Mouse (Mus musculus): ENCODE measurements around the gene Mansc1.

Gene Mansc1

DNA sequence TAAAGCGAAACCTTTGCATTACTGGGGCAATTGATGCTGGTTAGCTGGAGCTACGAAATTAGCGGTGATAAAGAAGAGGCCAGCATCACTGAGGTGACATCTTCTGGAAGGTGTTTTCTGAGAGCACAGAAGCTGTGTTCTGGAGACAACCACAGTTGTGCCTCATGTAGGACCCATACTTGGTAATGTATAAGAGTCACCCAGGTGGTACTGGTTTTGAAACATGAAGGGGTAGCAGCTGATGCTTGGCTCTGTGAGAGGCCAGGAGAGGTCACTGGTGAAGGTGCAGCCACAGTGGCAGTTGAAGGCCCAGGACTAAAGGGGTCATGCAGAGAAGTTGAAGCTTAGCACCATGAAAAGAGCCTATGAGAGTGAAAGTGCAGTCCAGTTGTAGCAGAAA is 6.9 kb upstream of the Mansc1 start, which contains the start of gene Borcs5:
Borcs5 (plus strand) TSS at position 301 of the 400 bp plus-strand sequence.
- no peak for DNase-seq

DNA sequence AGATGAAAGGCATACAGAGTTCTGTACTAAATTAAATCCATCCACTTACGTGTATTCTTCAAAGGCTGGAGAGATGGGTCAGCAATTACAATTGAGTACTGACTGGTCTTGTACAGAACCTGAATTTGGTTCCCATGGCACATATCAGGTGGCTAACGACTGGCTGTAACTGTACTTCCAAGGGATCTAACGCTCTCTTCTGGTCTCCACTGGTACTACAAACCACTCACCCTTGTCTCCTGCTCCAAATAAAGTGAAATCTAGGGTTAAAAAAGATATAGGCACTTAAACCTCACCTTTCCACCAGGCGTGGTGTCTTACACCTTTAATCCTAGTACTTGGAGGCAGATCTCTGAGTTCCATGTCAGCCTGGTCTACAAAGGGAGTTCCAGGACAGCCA is 4.2 kb upstream of the Mansc1 start:
- DNase-seq, result no peak

DNA sequence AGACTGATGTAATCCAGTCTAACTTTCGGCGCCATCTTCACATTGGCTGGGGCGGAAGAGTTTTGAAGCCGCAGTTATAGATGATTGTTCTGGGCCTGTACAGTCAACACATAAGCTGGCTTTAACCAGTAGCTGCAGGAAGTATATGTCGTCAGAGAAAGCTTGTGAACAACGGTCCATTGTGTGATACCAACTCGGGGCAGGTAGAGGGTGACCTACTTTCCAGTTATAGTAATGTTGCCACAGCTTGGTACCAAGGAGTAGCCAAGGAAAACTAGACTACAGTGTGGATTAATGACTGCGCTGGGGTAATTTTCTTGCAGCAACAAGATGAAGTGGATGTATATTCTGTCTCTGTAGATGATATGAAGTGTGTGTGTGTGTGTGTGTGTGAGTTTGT is 1.3 kb upstream of the Mansc1 start:
- DNase-seq, result no peak

DNA sequence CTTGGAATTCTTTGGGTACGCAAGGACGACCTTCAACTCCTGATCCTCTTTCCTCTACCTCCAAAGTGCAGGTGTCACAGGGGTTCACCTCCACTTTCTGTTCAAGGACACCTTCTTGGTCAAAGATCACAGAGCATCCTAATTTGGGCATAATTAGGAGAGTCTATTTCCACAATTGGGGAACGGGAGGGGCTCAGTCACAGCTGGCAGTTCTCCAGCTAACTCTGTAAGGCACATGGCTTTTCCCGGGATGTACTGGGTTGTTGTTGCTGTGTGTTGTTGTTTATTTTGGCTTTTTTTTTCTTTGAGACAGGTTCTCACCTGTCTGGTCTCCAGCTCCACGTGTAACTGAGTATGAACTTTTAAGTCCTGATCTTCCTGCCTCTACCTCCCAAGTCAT is 468 bp upstream of the Mansc1 start:
- DNase-seq, result no peak

DNA sequence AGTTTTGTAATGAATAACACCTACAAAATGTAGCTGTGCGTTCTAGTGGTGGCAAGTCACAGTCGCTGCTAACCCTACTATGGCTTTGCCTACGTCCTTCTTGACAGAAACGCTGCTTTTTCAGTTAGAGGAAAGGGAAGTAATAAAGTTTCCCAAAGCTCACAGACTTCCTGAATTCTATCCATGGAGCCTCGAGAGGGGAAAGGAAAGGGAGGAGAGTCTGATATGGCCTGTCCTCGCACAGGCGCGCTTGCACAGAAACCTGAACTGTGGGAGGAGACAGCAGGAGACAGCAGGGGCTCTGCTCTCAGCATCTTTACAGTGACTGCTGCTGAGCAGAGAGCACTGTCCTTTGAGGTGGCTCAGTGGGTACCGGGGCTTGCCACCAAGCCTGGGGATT is 1.8 kb downstream of the Mansc1 start:
- DNase-seq, result no peak

DNA sequence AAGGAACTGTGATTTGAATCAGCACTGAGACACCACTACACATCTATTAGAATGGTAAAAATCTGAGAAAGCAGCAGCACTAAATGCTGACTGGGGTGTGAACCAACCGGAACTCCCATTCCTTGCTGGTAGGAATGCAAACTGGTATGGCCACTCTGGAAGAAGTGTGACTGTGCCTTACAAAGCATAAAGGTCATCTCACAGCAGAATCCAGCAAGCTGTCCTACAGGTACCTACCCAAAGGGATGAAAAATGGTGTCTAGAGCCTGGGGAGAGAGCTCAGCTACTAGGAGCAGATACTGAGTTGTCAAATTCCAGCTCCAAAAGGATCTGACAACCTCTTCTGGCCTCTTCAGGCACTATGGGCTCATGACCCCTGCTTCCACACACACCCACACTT is 5.7 kb downstream of the Mansc1 start:
- DNase-seq, result no peak

DNA sequence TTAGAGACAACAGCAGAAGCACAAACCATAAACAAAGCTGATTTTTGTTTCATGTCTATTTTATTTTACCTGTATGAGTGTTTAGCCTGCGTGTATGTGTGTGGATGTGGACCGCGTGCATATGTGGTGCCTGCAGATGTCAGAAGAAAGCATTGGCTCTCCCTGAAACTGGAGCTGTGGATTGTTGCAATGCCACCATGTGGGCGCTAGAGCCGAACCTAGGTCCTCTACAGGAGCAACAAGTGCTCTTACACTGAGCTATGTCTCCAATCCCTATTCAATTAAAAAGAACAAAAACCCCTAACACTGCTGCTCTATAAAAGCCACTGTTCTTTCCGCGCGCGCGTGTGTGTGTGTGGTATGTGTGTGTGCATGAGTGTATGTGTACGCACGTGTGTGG is 6.9 kb downstream of the Mansc1 start:
- no peak for DNase-seq

DNA sequence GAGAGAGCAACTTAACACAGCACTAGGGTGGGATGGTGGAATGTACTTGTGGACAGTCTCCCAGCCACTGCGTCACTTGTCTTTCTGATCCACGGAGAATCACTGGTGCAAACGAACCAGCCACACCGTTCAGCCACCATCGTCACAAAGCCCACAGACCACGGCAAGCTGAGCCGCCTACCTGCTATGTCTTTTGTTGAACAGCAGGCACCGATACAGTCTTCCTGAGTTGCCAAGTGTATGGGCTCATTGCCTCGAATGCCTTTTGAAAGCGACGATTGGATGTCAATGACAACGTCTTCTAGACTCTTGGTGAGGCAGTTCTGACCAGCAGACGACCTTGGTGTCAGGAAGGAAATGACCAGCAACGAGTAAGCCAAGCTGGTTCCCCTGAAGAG is 10.7 kb downstream of the Mansc1 start:
- no peak for DNase-seq

DNA sequence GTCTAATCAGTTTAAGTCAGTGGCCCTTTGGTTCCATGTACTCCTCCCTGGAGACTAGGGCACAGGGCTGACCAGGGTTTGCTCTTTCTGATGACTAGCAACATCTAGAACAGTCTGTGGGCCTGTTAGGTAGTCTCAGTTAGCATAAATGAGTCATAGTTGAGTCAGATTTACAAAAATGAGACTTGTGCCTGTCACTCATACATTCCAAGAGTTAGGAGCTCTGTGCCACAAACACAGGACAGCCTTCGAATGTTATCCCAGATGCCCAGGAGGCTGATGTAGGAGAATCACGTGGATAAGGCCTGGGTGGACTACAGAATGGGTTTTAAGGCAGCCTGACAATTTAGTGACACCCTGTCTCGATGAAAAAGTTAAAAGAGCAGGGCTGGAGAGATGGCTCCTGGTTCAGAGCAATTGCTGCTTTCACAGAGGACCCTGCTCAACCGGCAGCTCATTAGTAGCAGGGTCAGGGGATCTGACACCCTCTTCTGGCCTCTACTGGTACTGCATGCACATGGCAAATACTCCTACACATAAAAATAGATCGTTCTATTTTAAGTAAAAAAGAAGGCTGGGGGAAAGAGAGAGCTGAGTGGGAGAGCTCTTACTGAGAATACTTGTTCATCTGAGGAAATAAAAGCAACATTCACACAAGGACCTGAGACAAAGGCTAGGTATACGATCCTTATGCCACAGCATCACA is 11.3 kb downstream of the Mansc1 start:
- DNase-seq, result peak in 1 of 2 experiments; percentile 20

DNA sequence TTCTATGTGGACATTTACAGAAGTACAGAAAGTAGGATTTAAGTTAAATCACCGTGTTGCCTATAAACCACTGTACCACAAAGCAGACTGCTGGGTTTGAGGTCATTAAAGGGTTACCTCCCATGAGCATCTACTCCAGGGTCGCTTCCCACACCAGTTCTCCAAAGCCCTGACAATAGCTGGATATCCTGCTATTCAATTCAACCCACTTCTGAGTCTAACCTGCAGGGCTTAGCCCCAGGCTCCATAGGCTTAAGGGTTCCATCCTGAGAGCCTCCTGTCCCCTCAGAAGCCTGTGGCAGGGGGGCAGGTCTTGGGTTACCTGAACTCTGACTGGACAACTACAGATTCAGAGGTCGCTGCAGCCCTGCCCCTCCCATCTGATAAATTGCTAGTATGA is 12.2 kb downstream of the Mansc1 start:
- no peak for DNase-seq

DNA sequence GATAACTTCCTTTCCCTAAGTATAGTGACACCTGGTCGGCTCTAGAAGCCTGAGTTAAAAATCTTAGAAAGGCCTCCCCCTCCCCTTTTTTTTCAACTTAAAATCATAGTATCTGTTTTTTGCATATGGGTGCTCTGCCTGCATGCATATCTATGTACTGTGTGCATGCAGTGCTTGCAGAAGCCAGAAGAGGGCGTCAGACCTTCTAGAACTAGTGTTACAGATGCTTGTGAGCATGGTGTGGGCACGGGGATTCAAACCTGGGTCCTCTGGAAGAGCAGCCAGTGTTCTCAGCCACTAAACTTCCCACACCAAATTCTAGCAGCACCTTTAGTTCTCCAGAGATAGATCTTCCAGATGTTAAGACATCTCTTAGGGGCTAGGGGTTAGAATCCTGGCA is 14.7 kb downstream of the Mansc1 start:
- no peak for DNase-seq

DNA sequence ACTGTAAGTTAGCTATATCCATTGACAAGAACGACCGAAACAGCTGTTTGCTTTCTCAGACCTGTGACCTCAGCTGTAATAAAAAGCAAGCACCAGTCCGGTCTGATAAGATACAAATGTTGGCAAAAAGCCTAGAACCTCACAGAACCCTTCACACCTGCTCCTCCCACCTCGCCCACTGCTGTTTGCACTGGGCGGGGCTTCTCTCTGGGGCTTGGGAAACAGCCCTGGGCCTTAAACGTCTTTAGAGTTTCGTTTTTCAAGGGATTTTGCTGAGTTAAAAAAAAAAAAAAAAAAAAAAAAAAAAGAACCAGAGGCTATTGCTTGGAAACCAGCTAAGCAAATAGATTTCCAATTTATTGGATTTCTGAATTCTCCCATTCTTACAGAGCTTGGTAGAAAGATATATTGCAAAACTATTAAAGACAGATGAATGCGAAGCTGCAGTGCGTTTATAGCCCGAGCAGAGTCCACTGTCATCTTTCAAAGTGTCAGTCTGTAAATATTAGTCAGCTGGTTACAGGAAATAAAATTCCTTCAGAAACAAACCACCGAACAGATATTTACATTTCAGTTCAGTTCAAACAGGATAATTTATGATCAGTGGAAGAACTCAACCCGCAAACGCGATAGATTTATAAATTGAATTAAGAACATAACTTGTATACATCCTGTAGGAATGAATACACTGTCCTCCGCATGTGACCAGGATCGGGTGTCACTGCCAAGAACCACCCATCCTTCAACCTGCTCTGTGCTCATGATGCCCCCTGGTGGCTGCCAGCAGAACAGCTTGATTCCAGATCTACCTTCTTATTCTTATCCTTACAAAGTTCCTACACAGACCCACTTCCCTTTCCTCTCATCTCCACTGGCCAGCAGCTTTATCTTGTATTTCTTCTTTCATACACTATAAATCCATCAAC is 17.3 kb downstream of the Mansc1 start:
- peak; percentile 90 to 95 for DNase-seq

DNA sequence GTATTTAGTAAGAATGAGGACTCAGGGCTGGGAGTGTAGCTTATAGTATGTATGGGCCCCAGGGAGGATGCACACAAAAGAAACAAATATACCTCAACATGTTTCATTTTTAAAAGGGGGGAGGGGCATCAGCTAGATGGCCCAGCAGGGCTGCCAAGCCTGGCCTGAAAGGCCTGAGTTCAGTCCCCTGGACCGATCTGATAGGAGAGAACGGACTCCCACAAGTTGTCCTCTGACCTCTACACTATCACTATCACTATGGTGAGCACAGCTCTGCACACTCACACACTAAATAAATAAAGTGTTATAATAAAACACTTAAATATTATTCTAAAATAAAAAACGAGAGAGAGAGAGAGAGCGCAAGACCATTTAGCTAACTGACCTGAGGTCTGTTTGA is 18.0 kb downstream of the Mansc1 start:
- no peak for DNase-seq

DNA sequence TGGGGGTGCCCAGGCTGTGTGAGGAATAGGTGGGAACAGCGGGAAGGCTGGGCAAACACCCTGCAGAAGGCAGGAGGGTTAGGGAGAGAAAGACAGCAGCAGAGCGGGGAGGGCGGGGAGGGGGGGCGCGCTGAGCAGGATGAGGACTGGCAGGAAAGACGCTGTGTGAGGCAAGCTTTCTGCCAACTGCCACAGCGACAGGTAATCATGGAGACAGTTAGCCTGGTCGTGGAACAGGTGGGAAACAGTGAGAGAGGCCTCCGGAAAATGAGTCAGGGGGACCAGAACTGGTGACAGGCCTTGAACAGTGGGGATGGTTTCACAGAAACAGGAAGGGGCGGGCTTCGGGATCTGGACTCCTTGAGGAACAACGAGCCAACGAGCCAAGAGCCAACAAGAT is 20.4 kb downstream of the Mansc1 start:
- DNase-seq, result peak; percentile 26 to 51

DNA sequence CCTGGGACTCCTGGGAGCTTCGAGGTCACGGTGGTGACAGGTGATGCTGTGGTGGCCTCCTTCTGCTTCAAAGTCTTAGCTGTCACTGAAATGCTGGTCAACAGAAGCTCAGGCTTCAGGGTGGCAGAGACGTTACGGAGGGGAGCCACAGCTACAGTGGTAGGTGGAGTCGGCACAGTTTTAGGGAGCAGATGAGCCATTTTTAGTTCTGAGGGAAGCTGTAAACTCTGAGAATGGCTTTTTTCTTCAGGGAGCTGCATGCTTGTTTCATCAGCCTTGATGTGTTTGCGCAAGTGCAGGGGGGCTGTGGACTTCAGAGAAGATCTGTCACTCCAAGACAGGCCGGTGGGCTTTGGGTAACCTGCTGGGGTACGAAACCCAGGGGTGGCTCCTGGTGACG is 21.9 kb downstream of the Mansc1 start:
- no peak for DNase-seq

DNA sequence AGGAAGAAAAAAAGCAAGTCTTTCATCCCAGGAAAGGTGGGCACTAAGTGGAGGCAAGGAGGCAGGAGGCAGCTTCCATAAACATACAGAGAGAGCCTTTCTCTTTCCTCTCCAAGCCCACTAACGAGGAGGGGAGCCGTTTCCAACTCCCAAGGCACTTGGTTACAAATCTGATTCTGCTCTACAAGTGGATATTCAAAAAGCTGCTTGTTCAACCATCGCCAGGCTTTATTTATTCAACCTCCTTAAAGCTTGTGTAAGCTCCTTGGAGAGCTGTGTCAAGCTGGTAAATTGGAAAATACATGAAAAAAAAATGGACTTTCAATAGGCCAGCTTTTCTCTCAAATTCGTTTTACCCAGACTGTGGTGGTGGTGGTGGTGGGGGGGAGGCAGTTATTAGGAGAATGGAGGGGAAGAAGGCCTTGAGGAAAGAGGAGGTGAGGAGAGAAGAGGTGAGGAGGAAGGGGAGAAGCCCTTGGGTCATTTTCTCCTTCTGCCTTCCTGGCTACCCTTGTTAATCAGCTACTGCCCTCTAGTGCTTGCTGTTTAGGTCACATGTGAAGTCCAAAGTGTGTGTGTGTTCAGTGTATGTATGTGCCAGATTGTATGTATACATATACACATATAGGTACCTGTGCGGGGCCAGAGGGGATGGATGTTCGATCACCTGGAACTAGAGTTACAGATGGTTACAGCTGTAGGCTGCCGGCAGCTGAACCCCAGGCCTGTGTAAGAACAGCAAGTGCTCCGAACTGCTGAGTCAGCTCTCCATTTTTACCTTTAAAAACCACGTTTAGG is 25.1 kb downstream of the Mansc1 start:
- DNase-seq, result peak; percentile 22 to 43

DNA sequence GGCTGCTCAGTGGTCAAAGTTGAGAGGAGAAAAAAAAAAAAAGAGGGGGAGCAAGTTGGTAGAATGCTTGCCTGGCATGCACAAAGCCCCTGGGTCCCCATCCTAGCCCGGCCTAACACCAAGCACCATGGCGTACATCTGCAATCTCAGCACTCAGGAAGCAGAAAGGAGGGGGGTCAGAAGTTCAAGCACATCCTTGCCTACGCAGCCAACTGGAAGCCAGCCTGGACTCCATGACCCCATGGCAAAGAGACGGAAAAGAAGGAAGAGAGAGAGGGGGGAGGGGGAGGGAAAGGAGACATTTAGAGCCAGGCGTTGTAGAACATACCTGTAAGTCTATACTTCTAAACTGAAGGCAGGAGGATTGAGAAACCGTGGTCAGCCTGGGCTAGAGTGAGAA is 25.7 kb downstream of the Mansc1 start:
- no peak for DNase-seq

DNA sequence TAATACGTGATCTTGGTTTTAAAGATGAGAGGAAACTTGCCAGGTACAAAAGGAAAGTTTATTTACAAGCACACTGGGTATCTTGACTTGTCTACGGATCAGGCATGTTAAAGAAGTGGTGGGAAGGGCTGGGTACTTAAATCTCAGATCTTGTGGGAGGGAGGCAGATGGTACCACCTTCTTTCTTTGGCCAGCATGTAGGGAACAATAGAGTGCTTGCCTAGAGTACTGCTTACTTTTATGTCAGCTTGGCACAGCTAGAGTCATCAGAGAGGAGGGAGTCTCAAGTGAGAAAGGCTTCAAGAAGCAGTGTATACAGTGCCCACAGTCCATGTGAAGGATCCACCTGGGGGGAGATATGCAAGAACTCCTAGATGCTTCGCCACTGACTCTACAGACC is 27.1 kb downstream of the Mansc1 start:
- no peak for DNase-seq

DNA sequence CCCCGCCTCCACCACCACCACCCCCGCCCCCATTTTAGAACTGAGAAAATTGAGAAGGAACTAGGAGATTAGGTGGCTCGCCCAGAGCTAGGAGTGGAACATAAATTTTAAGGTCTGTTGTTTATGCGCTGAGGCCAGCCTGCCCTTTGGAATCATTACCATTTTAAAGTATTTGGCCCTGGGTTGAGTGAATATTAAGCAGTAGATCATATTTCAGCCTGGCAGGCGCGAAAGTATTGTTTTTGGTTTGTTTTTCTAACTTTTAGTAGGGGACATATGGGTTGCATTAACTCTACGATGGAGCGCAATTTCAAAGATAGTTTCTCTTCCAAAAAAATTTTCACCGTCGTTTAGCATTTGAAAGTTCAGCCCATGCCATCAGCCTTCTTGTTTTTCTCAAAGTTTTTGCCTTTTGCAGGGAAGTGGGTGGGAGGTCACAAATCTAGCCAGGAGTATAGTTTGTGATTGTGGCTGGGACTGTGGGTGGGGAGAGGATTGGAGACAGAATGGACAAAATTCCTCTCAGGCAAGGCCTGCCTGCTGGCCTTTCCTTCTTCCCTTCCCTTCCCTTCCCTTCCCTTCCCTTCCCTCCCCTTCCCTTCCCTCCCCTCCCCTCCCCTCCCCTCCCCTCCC is 29.8 kb downstream of the Mansc1 start:
- no peak for DNase-seq

DNA sequence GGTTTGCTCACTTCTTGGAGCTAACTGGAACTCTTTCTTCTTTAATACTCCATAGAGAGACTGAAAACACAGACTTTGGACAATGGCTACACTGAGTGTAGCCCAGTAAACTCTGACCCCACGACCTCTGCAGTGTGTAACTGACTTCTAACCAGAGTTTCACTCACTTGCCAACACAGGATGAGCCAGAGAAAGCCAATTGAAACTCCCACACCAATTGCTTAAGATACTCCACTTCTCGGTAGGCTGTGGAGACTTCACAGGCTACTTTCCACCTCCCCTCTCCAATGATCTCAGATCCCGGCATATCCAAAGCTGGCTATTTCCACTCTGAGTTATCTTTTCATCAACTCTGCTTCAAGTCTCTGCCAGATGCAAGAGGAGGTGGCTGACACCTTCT is 30.5 kb downstream of the Mansc1 start:
- no peak for DNase-seq

DNA sequence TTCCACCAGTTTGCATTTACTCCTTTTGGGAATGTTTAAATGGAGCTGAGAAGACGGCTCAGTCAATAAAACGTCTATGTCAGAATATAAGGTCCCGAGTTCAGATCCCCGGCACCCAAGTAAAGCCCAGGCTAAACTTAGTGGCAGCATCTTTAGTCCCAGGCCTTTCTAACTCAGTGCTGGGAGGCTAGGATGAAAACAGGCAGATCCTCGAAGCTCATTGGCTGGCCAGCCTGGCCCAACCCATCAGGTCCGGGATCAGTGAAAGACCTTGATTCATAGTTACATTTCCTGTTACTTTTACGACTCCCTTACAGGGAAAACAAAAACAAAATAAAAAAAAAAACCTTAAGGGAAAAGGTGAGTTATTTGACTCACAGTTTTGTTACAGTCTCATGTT is 31.2 kb downstream of the Mansc1 start:
- DNase-seq, result no peak

DNA sequence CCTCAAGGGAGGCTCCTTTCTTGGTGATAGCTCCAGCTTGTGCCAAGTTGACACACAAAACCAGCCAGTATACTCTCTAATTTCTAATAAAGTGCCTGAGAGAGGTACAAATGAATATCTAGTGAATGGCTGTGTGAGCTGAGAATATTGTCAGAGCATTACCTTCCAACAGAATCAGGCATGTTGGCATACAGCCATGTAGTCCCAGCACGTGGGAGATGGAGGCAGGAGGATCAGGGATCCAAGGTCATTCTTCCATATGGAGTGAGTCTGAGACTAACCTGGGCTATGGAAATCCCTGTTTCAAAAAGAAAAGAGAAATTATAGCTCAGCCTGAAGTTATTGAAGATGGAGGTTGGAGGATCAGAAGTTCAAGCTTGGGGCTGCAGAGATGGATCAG is 33.0 kb downstream of the Mansc1 start:
- no peak for DNase-seq

DNA sequence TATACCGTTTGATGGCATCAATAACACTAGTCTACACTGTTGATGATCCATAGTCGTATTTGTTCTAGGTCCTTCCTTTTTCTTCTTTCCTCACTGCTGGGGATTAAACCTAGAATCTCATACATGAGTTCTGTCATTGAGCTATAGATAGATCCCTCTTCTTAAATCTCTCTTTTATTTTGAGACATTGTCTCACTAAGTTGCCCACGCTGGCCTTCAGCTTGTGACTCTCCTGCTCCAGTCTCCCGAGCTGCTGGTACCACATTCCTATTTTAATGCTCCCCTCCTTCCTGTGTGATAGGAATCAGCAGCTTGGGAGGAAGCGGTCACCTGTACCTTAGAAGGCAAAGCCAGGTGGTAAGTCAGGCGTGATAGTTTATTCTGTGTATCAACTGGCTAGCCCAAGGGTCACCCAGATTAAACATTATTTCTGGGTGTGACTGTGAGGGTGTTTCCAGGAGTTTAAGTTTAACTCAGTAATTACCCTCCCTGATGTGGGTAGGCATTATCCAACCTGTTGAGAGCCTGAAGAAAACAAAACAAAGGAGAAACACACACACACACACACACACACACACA is 34.5 kb downstream of the Mansc1 start:
- no peak for DNase-seq

All from cerebellum, postnatal 25 days (tissue).